Mouse (Mus musculus) ES-Bruce4 (cell line): ENCODE data around the gene Zfp37.

ENCODE experiments used
- CTCF ChIP-seq: IDR thresholded peaks from one replicate; pipeline ENCODE4 v1.8.1; 2011; ENCODE audit warnings: low read depth, low read length
- EP300 ChIP-seq: IDR thresholded peaks from 2 replicates; pipeline ENCODE4 v1.6.1; 2011; ENCODE audit warnings: low read depth, low read length; ENCODE audit not compliant: insufficient read depth
- POLR2A ChIP-seq: IDR thresholded peaks from one replicate; pipeline ENCODE4 v1.8.1; 2011; ENCODE audit warnings: low read length; ENCODE audit not compliant: insufficient read depth

GRCm38 (mm10) chr4:62228391-62228790 lies 2.5 kb downstream of the Zfp37 start:
- TF ChIP-seq EP300 (no peak), CTCF (peak; percentile 63), POLR2A (no peak)
